Mouse (Mus musculus) bone marrow macrophage, adult 2 months (primary cell): ENCODE measurements at regions not wholly inside any gene's neighbourhood (a gene's known extent, or its start where the extent isn't known, plus 50 kb on each side); places are given as distances from the start of the nearest gene placed in this dataset.

Experiments
- H3K27ac ChIP-seq: 2 replicates; pipeline ENCODE4 v1.5.1; 2012; ENCODE audit warnings: low read depth, low read length; ENCODE audit not compliant: insufficient read depth
- H3K4me1 ChIP-seq: 2 replicates; pipeline ENCODE4 v1.6.1; 2012; ENCODE audit warnings: low read length; ENCODE audit not compliant: control insufficient read depth, insufficient read depth
- H3K4me3 ChIP-seq: 2 replicates; pipeline ENCODE4 v1.5.1; 2012; ENCODE audit warnings: mild to moderate bottlenecking, low read length, moderate library complexity; ENCODE audit not compliant: insufficient read depth
- CTCF ChIP-seq: IDR thresholded peaks from 2 replicates; pipeline ENCODE4 v1.5.1; 2012; ENCODE audit warnings: low read depth, mild to moderate bottlenecking, low read length, moderate library complexity
- POLR2A ChIP-seq: IDR thresholded peaks from 2 replicates; pipeline ENCODE4 v1.6.1; 2012; ENCODE audit warnings: mild to moderate bottlenecking, low read depth, low read length, borderline replicate concordance

DNA sequence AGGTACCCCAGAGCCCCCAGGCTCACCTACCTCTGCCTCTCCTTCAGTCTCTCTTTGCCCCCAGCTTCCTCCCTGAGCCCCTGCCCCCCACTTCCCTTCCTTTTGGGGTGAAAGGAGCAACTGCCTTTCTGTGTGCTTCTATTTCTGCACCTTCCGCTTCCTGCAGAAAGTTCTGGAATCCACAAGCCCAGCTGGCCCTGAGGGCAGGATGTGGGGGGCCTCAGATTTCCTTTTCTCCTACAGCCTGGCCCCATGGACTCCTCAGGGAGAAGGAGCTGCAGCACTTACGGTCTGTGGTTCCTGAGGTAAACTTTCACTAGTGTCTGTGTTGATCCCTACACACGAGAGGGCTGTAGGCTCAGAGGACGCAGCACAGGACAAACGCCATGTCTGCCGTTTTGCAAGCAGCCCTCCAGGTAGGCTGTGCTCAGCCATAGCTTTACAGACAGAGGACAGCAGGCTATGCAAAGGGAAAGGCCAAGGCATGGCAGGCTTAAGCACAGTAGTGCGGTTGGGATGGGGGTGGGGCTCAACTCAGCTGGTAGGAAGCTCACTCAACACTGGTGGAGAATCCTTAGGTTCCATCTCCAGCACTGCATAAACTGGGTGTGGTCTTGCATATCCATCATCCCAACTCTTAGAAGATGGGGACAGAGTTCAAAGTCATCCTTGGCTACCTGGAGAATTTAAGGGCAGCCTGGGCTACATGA lies 108.2 kb upstream of the Ccnd1 start:
- no peak for TF ChIP-seq CTCF
- TF ChIP-seq POLR2A = no peak
- H3K27ac ChIP-seq = peak overlapping the region; percentile 17
- H3K4me3 ChIP-seq = no peak overlapping the region
- peaks cover 34% of the 10 kb centered on the region for H3K4me1 ChIP-seq

DNA sequence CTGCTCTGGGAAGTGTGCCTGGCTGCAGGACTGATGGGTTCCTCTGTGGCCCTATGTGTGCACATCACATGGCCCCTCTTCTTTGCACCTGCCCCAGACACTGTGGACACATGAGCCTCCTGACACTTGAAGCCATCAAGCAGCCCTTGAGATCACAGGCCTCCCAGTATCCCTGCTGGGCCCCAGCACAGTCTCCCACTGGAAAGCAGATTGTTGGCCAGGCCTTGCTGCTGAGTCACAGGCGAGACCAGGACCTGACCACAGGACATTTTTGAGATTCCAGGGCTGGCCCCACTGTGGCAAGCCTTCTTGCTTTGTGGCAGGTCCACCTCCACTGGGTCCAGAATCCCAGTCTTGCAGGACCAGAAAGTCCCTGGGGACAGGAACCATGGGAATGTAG lies 105.5 kb upstream of the Ccnd1 start:
- Histone ChIP-seq H3K27ac (no peak overlapping the region), H3K4me1 (peaks cover 24% of the 10 kb centered on the region), H3K4me3 (no peak overlapping the region)
- no peak for TF ChIP-seq CTCF
- no peak for TF ChIP-seq POLR2A

DNA sequence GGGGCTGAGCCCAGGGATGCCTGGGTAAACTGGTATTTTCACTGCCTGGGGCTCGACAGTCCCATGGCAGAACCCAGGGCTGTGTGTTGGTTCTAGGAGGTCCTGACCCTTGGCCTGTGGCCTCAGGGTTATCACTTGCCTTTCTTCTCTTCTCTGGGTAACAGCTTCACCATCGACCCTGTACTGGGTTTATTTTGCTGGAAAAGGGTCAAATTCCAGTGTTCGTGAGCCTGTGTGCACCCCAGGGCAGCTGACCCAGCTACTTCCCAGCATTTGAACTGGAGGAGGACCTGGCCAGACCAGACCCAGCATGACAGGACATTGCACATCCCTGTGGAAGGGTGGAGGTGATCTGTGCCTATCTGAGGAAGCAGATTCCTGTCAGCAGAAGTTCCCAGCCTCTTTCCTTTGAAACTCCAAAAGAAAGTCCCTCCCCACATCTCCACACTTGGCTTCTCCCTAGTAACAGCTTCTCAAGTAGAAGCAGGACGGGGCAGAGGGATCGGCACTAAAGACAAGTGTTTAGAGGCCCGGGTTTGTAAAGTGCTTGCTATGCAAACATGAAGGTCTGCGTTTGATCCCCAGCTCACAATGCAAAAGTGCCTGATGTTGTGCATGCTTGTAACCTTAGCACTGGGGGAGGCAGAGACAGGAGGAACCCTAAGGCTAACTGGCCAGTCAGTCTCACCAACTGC lies 103.9 kb upstream of the Ccnd1 start:
- H3K4me1 ChIP-seq = peaks cover 15% of the 10 kb centered on the region

DNA sequence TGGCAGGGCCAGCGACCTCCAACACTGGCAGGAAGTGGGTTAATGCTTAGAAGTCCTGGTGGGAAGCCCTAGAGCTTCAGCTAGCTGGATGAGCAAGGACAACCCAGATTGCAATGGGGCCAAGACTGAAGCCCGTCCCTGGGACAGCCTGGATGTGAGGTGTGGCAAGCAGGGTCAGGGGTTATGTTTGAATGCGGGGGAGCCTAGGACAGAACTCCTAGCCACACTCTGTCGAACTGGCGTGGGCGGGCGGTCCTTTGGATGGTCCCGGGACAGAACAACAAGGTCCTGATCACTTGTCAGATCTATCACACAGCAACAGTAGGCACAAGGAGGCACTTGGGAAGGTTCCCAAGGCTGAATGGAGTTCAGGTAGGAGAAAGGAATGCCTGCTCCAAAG lies 101.1 kb upstream of the Ccnd1 start:
- Histone ChIP-seq H3K4me1 (no peaks in the 10 kb centered on the region), H3K4me3 (no peak overlapping the region), H3K27ac (no peak overlapping the region)
- TF ChIP-seq POLR2A (no peak), CTCF (no peak)

More for the DNA sequence above, 103.9 kb upstream of the Ccnd1 start:
- H3K27ac ChIP-seq = no peak overlapping the region
- no peak overlapping the region for H3K4me3 ChIP-seq
- no peak for TF ChIP-seq CTCF
- no peak for TF ChIP-seq POLR2A

DNA sequence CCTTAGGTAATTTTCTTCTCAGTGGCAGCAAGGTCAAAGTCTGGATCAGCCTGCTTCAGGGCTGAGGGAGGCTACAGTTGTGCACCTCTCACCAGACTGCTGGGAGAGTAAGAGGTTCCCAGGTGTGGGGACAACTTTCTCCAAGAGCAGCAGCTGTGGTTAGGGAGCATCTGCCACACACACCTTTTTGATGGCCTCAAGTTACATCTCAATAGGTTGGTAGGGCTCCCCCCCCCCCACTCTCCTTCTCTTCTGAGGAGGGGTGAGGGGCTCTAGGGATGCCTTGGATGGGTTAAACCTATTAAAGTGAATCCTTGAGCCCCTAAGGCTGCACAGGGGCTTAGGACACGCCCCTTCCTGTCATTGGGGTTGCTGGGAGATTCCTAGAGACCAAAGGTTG lies 94.7 kb upstream of the Ccnd1 start:
- Histone ChIP-seq H3K4me3 (no peak overlapping the region), H3K27ac (no peak overlapping the region), H3K4me1 (peaks cover 38% of the 10 kb centered on the region)
- TF ChIP-seq POLR2A (no peak), CTCF (no peak)

DNA sequence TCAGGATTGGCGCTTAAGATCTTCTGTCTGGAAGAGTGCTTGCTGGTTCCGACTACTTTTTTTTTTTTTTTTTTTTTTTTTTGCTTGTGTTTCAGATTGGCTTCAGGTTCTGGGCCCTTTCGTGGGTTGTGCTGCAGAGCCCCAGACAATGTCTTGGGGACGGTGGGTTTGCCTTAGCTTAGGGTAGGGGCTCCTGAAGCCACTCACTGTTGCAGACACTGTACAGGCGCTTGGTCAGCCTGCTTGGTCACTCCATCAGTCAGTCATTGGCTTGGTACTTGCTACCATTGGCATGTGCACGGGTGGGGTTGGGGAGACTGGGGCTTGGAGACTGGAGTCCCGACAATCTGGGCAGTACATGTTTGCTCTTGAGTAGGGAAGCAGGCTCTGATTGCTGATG lies 91.5 kb upstream of the Ccnd1 start:
- TF ChIP-seq POLR2A (no peak), CTCF (peak; percentile 6; the same call in 1 of the 2 replicates)
- H3K27ac ChIP-seq = peak overlapping the region; percentile 98
- no peak overlapping the region; the same call in 1 of the 2 replicates for H3K4me3 ChIP-seq
- H3K4me1 ChIP-seq = peaks cover 66% of the 10 kb centered on the region

DNA sequence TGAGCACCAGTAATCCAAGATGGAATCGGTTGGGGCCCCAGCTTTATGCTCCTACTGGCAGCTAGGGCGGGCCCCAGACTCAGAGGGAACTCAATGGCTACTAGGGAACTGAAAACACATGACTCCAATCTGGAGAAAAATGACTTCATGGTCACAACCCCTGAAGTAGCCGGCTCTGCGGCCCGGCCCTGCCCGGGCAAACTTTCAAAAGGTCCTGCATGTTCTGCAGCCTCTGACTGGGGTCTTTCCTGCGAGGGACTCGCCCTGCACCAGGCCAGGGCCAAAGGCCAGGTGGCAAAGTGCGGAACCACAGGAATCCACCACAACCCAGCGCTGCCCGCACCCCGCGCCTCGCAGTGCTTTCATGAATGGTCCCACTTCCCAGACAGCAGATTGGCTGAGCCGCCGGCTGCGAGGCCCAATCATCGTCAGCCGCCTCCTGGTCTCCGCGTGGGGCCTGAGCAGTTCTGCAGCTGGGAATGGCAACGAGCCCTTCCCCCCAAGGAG lies 91.0 kb upstream of the Ccnd1 start:
- Histone ChIP-seq H3K27ac (peak overlapping the region; percentile 98), H3K4me3 (peak overlapping the region; percentile 52), H3K4me1 (peaks cover 72% of the 10 kb centered on the region)
- TF ChIP-seq CTCF (no peak), POLR2A (no peak)

DNA sequence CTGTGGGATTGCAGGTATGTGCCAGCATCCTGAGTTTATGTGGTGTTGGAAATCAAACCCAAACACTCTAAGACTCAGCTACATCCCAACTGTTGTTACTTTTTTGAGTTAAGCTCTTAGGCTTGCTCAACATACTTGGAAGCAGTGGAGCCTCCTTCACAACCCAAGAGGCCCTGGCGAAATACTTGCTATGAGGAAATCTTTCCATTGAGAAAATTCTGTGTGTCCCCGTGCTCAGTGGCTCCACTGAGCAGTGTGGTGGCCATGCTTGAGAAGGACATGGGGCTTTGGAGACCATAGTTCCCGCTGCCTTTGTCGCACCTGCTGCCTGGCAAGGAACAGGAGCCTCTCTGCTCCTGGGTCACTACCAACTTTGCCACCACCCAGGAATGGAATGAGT lies 89.9 kb upstream of the Ccnd1 start:
- peaks cover 75% of the 10 kb centered on the region for H3K4me1 ChIP-seq
- no peak for TF ChIP-seq CTCF
- TF ChIP-seq POLR2A = no peak

DNA sequence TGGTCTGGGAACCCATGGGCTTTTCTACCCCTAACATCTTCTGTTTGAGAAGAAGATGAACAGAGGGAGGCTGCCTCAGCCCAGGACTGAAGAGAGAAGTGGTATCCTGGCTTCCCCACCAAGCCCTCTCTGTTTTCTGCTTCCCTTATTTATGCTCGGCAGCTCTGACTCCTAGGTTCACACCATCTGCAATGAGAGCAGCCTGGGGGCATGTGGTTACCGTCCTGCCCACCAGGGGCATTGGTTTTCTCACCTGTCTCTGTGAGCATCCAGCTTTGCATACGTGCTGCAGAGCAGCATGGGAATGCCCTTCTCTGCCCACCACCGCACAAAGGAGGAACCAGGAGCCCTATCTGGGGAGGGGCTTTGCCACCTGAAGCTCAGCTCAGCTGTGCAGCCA lies 89.4 kb upstream of the Ccnd1 start:
- Histone ChIP-seq H3K4me1 (peaks cover 70% of the 10 kb centered on the region), H3K4me3 (no peak overlapping the region), H3K27ac (peak overlapping the region; percentile 98)
- TF ChIP-seq CTCF = no peak
- no peak for TF ChIP-seq POLR2A

More for the DNA sequence above, 89.9 kb upstream of the Ccnd1 start:
- no peak overlapping the region for H3K4me3 ChIP-seq
- peak overlapping the region; percentile 98 for H3K27ac ChIP-seq

DNA sequence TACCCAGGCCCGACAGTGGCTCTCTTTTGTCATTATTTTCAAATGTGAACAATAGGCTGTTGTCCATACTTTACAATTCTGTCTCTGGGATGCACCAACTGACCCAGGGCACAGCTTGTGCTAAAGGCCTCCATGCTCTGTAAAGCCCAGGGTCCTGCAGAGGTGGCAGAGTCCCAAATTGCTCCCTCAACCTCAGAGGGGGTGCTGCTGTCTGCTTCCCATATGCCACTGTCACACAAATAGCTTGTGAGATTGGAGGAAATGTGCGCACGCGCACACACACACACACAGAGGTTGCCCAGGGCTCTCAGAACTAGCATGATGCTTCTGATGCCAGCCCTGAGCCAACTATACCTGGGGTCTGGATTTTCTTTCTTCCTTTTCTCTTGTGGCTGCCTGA lies 87.3 kb upstream of the Ccnd1 start:
- Histone ChIP-seq H3K4me3 (no peak overlapping the region), H3K4me1 (peaks cover 63% of the 10 kb centered on the region), H3K27ac (peak overlapping the region; percentile 42)
- TF ChIP-seq POLR2A (no peak), CTCF (no peak)
